In genomic region chr17:53568118-53568517, GRCm38 (mm10) we compare ENCODE assay signal across 8 mouse cellular contexts. TPM values are rescaled to one million over a fixed set of nuclear protein-coding genes. Genes with fewer than 3 reads are reported as not detected.
A peak's percentile ranks its signal among the peaks of the same experiment; 100 is the strongest.
DNase-seq lines count a peak whose midpoint lies in the region; ATAC-seq and TF ChIP-seq lines count a peak whose summit lies in the region.

No protein-coding gene starts in this region.

- H3K4me3 ChIP-seq in embryonic facial prominence, embryonic 11.5 days (ENCODE audit: low read depth, low read length) = peak overlapping the region; percentile 87
- peak overlapping the region; percentile 97 for H3K4me3 ChIP-seq in heart, adult 2 months
- H3K4me3 ChIP-seq in liver, embryonic 12.5 days = peak overlapping the region; percentile 95
- peak overlapping the region; percentile 66 for H3K4me3 ChIP-seq in myocyte

- no peaks in the 10 kb centered on the region for H3K36me3 ChIP-seq in embryonic facial prominence, embryonic 11.5 days (replicated peaks; ENCODE audit: control insufficient read depth, insufficient read depth, low read depth, low read length)
- peaks cover 10% of the 10 kb centered on the region for H3K36me3 ChIP-seq in heart, adult 2 months (ENCODE audit: control insufficient read depth, insufficient read depth, low read length)
- no peaks in the 10 kb centered on the region for H3K36me3 ChIP-seq in liver, embryonic 12.5 days
- no peaks in the 10 kb centered on the region for H3K36me3 ChIP-seq in myocyte (ENCODE audit: control insufficient read depth, insufficient read depth)
- no peaks in the 10 kb centered on the region for H3K36me3 ChIP-seq in splenic B cell, adult 2 months (ENCODE audit: control insufficient read depth, insufficient read depth, low read length, poor library complexity, severe bottlenecking)

- peak overlapping the region; percentile 60 for H3ac ChIP-seq in myocyte (ENCODE audit: control insufficient read depth, insufficient read length)

- peak overlapping the region; percentile 87 for H3K9ac ChIP-seq in embryonic facial prominence, embryonic 11.5 days (replicated peaks; ENCODE audit: low read length)
- H3K9ac ChIP-seq in heart, adult 2 months (ENCODE audit: low read depth, low read length) = peak overlapping the region; percentile 100
- peak overlapping the region; percentile 97 for H3K9ac ChIP-seq in liver, embryonic 12.5 days

- DNase-seq in 416B (ENCODE audit: low read depth) = peak; percentile 90
- peak; percentile 81 for DNase-seq in adrenal gland, postnatal 25 days
- peak; percentile 72 for DNase-seq in embryonic facial prominence, embryonic 11.5 days (ENCODE audit: low spot score)
- peak; percentile 88 to 91 for DNase-seq in heart, adult 2 months
- DNase-seq in kidney, adult 18-20 months = peak; percentile 83
- DNase-seq in splenic B cell, adult 2 months (ENCODE audit: low read depth, low spot score) = peak; percentile 82

- peak overlapping the region; percentile 97 for H3K4me2 ChIP-seq in embryonic facial prominence, embryonic 11.5 days (ENCODE audit: low read depth, low read length)
- peak overlapping the region; percentile 94 for H3K4me2 ChIP-seq in liver, embryonic 12.5 days
- H3K4me2 ChIP-seq in myocyte (ENCODE audit: low read depth) = peak overlapping the region; percentile 75

- H3K9me3 ChIP-seq in embryonic facial prominence, embryonic 11.5 days (replicated peaks; ENCODE audit: control insufficient read depth, low read length) = no peaks in the 10 kb centered on the region
- H3K9me3 ChIP-seq in liver, embryonic 12.5 days (replicated peaks) = no peaks in the 10 kb centered on the region

- intact Hi-C loops in heart, adult 2 months (cut with DNase I) = loop anchor here (1.0 to 5.0 kb wide), 3 partner anchors 69 to 121 kb away; partner anchors contain the start of genes Rab5a and Sgo1

- WGBS in embryonic facial prominence, embryonic 11.5 days = under 1% methylated on average over 15 of the region's 15 CpGs
- under 1% methylated on average over 15 of the region's 15 CpGs for WGBS in heart, adult 2 months
- WGBS in liver, embryonic 12.5 days (ENCODE audit: insufficient replicate concordance) = 2% methylated on average over 15 of the region's 15 CpGs

- peaks cover 4% of the 10 kb centered on the region; the same call in 1 of the 2 replicates for H3K79me2 ChIP-seq in heart, adult 2 months (replicated peaks; ENCODE audit: control insufficient read depth, insufficient read depth, low read length)
- peaks cover 5% of the 10 kb centered on the region for H3K79me2 ChIP-seq in myocyte (ENCODE audit: control insufficient read depth, insufficient read depth)

- 0 out of 2 replicates have a peak, but pooled peaks have one; percentile 46 for TF ChIP-seq EP300 in heart, adult 2 months (IDR thresholded peaks at IDR 0.05; ENCODE audit: insufficient read depth, low read depth, low read length)

- no peaks in the 10 kb centered on the region for H3K27me3 ChIP-seq in embryonic facial prominence, embryonic 11.5 days (ENCODE audit: control insufficient read depth, insufficient read depth, low read length)
- no peaks in the 10 kb centered on the region for H3K27me3 ChIP-seq in heart, adult 2 months (ENCODE audit: control insufficient read depth, insufficient read depth, low read length)
- H3K27me3 ChIP-seq in liver, embryonic 12.5 days (replicated peaks) = no peaks in the 10 kb centered on the region
- H3K27me3 ChIP-seq in myocyte (ENCODE audit: control insufficient read depth, insufficient read depth, insufficient read length) = no peaks in the 10 kb centered on the region
- no peaks in the 10 kb centered on the region for H3K27me3 ChIP-seq in splenic B cell, adult 2 months (ENCODE audit: control insufficient read depth, insufficient read depth, low read length, poor library complexity, severe bottlenecking)

- H3K27ac ChIP-seq in embryonic facial prominence, embryonic 11.5 days (replicated peaks; ENCODE audit: low read depth, low read length) = 0 out of 2 replicates have a peak overlapping the region, but pooled peaks have one; percentile 13
- peak overlapping the region; percentile 94 for H3K27ac ChIP-seq in heart, adult 2 months
- peak overlapping the region; percentile 95 for H3K27ac ChIP-seq in liver, embryonic 12.5 days

- peak; percentile 82 for ATAC-seq in embryonic facial prominence, embryonic 11.5 days (replicated peaks; ENCODE audit: insufficient number of reproducible peaks, low FRiP score, low TSS enrichment, low read depth)
- peak; percentile 89 for ATAC-seq in liver, embryonic 12.5 days

- no peaks in the 10 kb centered on the region for H3K4me1 ChIP-seq in embryonic facial prominence, embryonic 11.5 days (ENCODE audit: control insufficient read depth, insufficient read depth, low read length)
- H3K4me1 ChIP-seq in heart, adult 2 months (ENCODE audit: control insufficient read depth, insufficient read depth, low read length) = peaks cover 12% of the 10 kb centered on the region
- peaks cover 50% of the 10 kb centered on the region for H3K4me1 ChIP-seq in liver, embryonic 12.5 days

- TF ChIP-seq CTCF in heart, adult 2 months (IDR thresholded peaks at IDR 0.05) = no peak

- peak; percentile 78 for TF ChIP-seq POLR2A in heart, adult 2 months (IDR thresholded peaks at IDR 0.05; ENCODE audit: insufficient read depth, low read depth, low read length)
- TF ChIP-seq POLR2A in myocyte (IDR thresholded peaks at IDR 0.05; ENCODE audit: insufficient read length, low read depth) = peak; percentile 41

TF ChIP-seq in myocyte, 11 proteins besides CTCF, POLR2A, EP300 and RAD21:
- no peak for TF ChIP-seq E2F4 (IDR thresholded peaks at IDR 0.05; ENCODE audit: insufficient read depth)
- TF ChIP-seq MYOD1 (IDR thresholded peaks at IDR 0.05; ENCODE audit: control insufficient read depth in 1 of 3, insufficient read length in 2 of 3, low read depth in 2 of 3) = peak in 1 of 3 experiments; percentile 0
- TF ChIP-seq POLR2AphosphoS2 (IDR thresholded peaks at IDR 0.05; ENCODE audit: insufficient read length, low read depth) = peak; percentile 14

RNA-seq across cellular contexts. Expression of gene Kat2b, which starts 1.5 kb away (rescaled TPM):
- 63.7 and 97.1 TPM in 2 replicates for total RNA-seq in adrenal gland, postnatal 25 days (2021)
- polyA plus RNA-seq in embryonic facial prominence, embryonic 11.5 days (2014; fragmentation: Nextera tagmentation; extraction: Ambion mirVana) = 2.5 and 3.9 TPM in 2 replicates
- total RNA-seq in heart, adult 2 months (2021) = 10 to 100 TPM; 78.7 to 82.9 TPM
- 20.0 and 51.0 TPM in 2 replicates for polyA plus RNA-seq in heart, adult 2 months (2012; rRNA removed)
- polyA plus RNA-seq in liver, embryonic 12.5 days (2016; fragmentation: Nextera tagmentation; extraction: Ambion mirVana) = 4.9 and 5.1 TPM in 2 replicates
- 4.2 TPM for polyA plus RNA-seq in myocyte (2012; fragmentation: generic; extraction: Trizol)

RNA-seq across cellular contexts. Expression of gene Pp2d1, which starts 28.9 kb away (rescaled TPM):
- total RNA-seq in adrenal gland, postnatal 25 days (2021) = not detected in 2 replicates
- polyA plus RNA-seq in embryonic facial prominence, embryonic 11.5 days (2014; fragmentation: Nextera tagmentation; extraction: Ambion mirVana) = 0.21 and 0.42 TPM in 2 replicates
- total RNA-seq in heart, adult 2 months (2021) = not detected
- not detected in 2 replicates for polyA plus RNA-seq in heart, adult 2 months (2012; rRNA removed)
- polyA plus RNA-seq in liver, embryonic 12.5 days (2016; fragmentation: Nextera tagmentation; extraction: Ambion mirVana) = 0.14 and 0.21 TPM in 2 replicates
- 0.12 TPM for polyA plus RNA-seq in myocyte (2012; fragmentation: generic; extraction: Trizol)

Comparison
In these comparisons a context has a peak if more than half of its experiments do, and no peak if none do; other contexts are left out.
1. Peak in every context shown above with its lines: DNase-seq, ATAC-seq, H3K4me3 ChIP-seq and H3K27ac ChIP-seq.
2. H3K27ac ChIP-seq: peak in every context shown above with its lines; median percentile 95 in liver, embryonic 12.5 days; 94 in heart, adult 2 months; 13 in embryonic facial prominence, embryonic 11.5 days.